In genomic region chr2:179615906-179616305, GRCm38 (mm10) we compare ENCODE assay signal across 10 mouse cellular contexts.
DNase-seq lines count a peak whose midpoint lies in the region; ATAC-seq lines count a peak whose summit lies in the region.
"Had no signal": no experiment of that assay in that cellular context is flagged by ENCODE, and none has a peak within 500 bp of the region (broad histone marks: within the 10 kb centered on the region; RNA-seq: fewer than 3 reads in every experiment).

No protein-coding gene starts in this region.

- H3K36me3 ChIP-seq in hindbrain, embryonic 11.5 days (ENCODE audit: control insufficient read depth, insufficient read depth, low read length) = no peaks in the 10 kb centered on the region
- H3K36me3 ChIP-seq in hindbrain, embryonic 13.5 days = no peaks in the 10 kb centered on the region
- H3K36me3 ChIP-seq in forebrain, embryonic 12.5 days (replicated peaks) = no peaks in the 10 kb centered on the region

- 62% methylated on average over 5 of the region's 5 CpGs for WGBS in hindbrain, embryonic 11.5 days
- WGBS in hindbrain, embryonic 13.5 days = 64% methylated on average over 5 of the region's 5 CpGs
- WGBS in forebrain, embryonic 12.5 days = 59% methylated on average over 5 of the region's 5 CpGs

- no peak overlapping the region for H3K4me3 ChIP-seq in hindbrain, embryonic 11.5 days (ENCODE audit: low read depth, low read length)
- H3K4me3 ChIP-seq in hindbrain, embryonic 13.5 days = no peak overlapping the region
- H3K4me3 ChIP-seq in forebrain, embryonic 12.5 days (replicated peaks) = no peak overlapping the region

- no peak for ATAC-seq in hindbrain, embryonic 11.5 days (ENCODE audit: low FRiP score)
- ATAC-seq in hindbrain, embryonic 13.5 days (ENCODE audit: low FRiP score) = no peak
- ATAC-seq in forebrain, embryonic 12.5 days (ENCODE audit: low FRiP score) = no peak
- ATAC-seq: forebrain, postnatal 0 days had no signal

- no peak overlapping the region for H3K4me2 ChIP-seq in hindbrain, embryonic 11.5 days (replicated peaks; ENCODE audit: low read depth, low read length)
- H3K4me2 ChIP-seq in hindbrain, embryonic 13.5 days = no peak overlapping the region
- H3K4me2 ChIP-seq in forebrain, embryonic 12.5 days = no peak overlapping the region

- no peaks in the 10 kb centered on the region for H3K27me3 ChIP-seq in hindbrain, embryonic 11.5 days (ENCODE audit: control insufficient read depth, insufficient read depth, low read length)
- 0 out of 2 replicates have a peak, but pooled peaks cover 5% of the 10 kb centered on the region for H3K27me3 ChIP-seq in hindbrain, embryonic 13.5 days
- H3K27me3 ChIP-seq in forebrain, embryonic 12.5 days = no peaks in the 10 kb centered on the region

- intact Hi-C loops in left cerebral cortex, postnatal 36 days (cut with DNase I) = no loop called here

- no peak overlapping the region for H3K27ac ChIP-seq in hindbrain, embryonic 11.5 days (ENCODE audit: low read depth, low read length)
- no peak overlapping the region for H3K27ac ChIP-seq in hindbrain, embryonic 13.5 days
- no peak overlapping the region for H3K27ac ChIP-seq in forebrain, embryonic 12.5 days

- H3K9ac ChIP-seq in hindbrain, embryonic 11.5 days (ENCODE audit: low read depth, low read length) = no peak overlapping the region
- no peak overlapping the region for H3K9ac ChIP-seq in hindbrain, embryonic 13.5 days
- H3K9ac ChIP-seq in forebrain, embryonic 12.5 days = no peak overlapping the region
- H3K9ac ChIP-seq: forebrain, postnatal 0 days had no signal

- no peaks in the 10 kb centered on the region for H3K9me3 ChIP-seq in hindbrain, embryonic 11.5 days (ENCODE audit: control insufficient read depth, low read length)
- no peaks in the 10 kb centered on the region for H3K9me3 ChIP-seq in hindbrain, embryonic 13.5 days
- H3K9me3 ChIP-seq in forebrain, embryonic 12.5 days = no peaks in the 10 kb centered on the region

- H3K4me1 ChIP-seq in hindbrain, embryonic 11.5 days (replicated peaks; ENCODE audit: control insufficient read depth, insufficient read depth, low read length) = no peaks in the 10 kb centered on the region
- H3K4me1 ChIP-seq in hindbrain, embryonic 13.5 days (replicated peaks) = no peaks in the 10 kb centered on the region
- H3K4me1 ChIP-seq in forebrain, embryonic 12.5 days = no peaks in the 10 kb centered on the region

- DNase-seq in hindbrain, embryonic 11.5 days (ENCODE audit: low spot score) = peak; percentile 54
- peak; percentile 17 for DNase-seq in ovary, postnatal 14 days (ENCODE audit: low spot score)
- DNase-seq in ovary, postnatal 36 days (ENCODE audit: low spot score) = no peak
- peak; percentile 83 for DNase-seq in embryo, embryonic 10 days (ENCODE audit: low spot score)
- DNase-seq in mesoderm, embryonic 11.5 days (ENCODE audit: low read depth, low spot score) = peak; percentile 77
- no peak for DNase-seq in left cerebral cortex, postnatal 36 days (ENCODE audit: low spot score in 2 of 2)
- DNase-seq: cerebellum, postnatal 25 days; forebrain, postnatal 0 days had no signal

Comparison
In these comparisons a context has a peak if more than half of its experiments do, and no peak if none do; other contexts are left out.
1. DNase-seq: peak in hindbrain, embryonic 11.5 days (single experiment), ovary, postnatal 14 days (single experiment), embryo, embryonic 10 days (single experiment) and mesoderm, embryonic 11.5 days (single experiment); none in ovary, postnatal 36 days (single experiment) and left cerebral cortex, postnatal 36 days (0 of 2).